ENCODE assay signal across 8 mouse cellular contexts in the genomic region with DNA sequence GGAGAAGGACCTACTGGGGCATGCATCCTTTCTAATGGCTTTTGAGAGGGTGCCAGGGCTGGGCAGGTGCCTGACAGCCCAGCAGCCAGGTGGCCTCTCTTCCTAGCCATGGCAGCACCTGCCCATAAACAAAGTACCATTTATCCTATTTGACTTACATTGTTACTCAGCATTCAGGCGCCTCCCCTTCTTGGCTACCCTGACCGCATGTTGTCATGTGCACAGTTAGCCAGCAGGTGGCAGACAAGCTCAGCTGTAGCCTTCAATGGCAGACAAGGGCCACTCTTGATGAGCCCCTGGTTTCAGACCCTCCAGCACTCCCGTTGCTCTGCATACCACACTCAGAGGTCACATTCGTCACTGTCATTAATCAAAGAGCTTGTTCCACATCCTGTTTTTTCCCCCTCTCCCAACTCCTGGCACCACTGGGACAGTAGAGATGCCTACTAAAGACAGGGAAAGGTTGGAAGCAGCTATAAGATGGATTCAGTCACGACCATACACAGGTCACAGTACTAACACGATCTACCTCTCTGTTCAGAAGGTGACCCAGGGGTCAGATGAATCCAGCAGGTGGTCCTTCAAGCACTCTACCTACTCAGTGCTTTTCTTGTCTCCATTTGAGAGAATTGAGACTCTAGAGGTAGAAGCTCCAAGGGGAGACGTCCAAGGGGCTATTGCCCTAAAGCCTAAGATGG. TPM values are rescaled to one million over a fixed set of nuclear protein-coding genes. Genes with fewer than 3 reads are reported as not detected.
DNase-seq lines count a peak whose midpoint lies in the region; ATAC-seq lines count a peak whose summit lies in the region.

No protein-coding gene starts in this region.

- peak; percentile 54 for ATAC-seq in forebrain, embryonic 16.5 days
- peak; percentile 59 for ATAC-seq in hindbrain, embryonic 15.5 days (ENCODE audit: low FRiP score, low read depth)

- DNase-seq in MEL-GATA-1-ER (ENCODE audit: extremely low read depth, low read depth): peak; percentile 36
- DNase-seq in cerebellum, adult 18-20 months: peak; percentile 89 to 93
- DNase-seq in left cerebral cortex, adult 18-20 months (ENCODE audit: low spot score in 2 of 2): peak; percentile 83 to 91
- peak; percentile 70 to 84 for DNase-seq in lung, postnatal 4 days
- DNase-seq in right cerebral cortex, adult 18-20 months: peak; percentile 77
- peak; percentile 72 to 79 for DNase-seq in urinary bladder, adult 18-20 months (ENCODE audit: low spot score in 2 of 2)

- no peak overlapping the region for H3K9ac ChIP-seq in forebrain, embryonic 16.5 days (replicated peaks; ENCODE audit: low read depth, low read length)
- no peak overlapping the region for H3K9ac ChIP-seq in hindbrain, embryonic 15.5 days

- H3K27ac ChIP-seq in forebrain, embryonic 16.5 days (ENCODE audit: low read length): no peak overlapping the region
- no peak overlapping the region for H3K27ac ChIP-seq in hindbrain, embryonic 15.5 days (replicated peaks)

- WGBS in forebrain, embryonic 16.5 days: 35% methylated on average over 7 of the region's 7 CpGs
- WGBS in hindbrain, embryonic 15.5 days: 31% methylated on average over 7 of the region's 7 CpGs

- H3K4me2 ChIP-seq in forebrain, embryonic 16.5 days (ENCODE audit: low read length): no peak overlapping the region
- H3K4me2 ChIP-seq in hindbrain, embryonic 15.5 days: no peak overlapping the region

- H3K27me3 ChIP-seq in forebrain, embryonic 16.5 days (replicated peaks; ENCODE audit: control insufficient read depth, insufficient read depth, low read length): no peaks in the 10 kb centered on the region
- H3K27me3 ChIP-seq in hindbrain, embryonic 15.5 days: no peaks in the 10 kb centered on the region

- no peak overlapping the region for H3K4me3 ChIP-seq in forebrain, embryonic 16.5 days (replicated peaks; ENCODE audit: low read length)
- no peak overlapping the region for H3K4me3 ChIP-seq in hindbrain, embryonic 15.5 days

- H3K36me3 ChIP-seq in forebrain, embryonic 16.5 days (ENCODE audit: control insufficient read depth, insufficient read depth): peaks cover 6% of the 10 kb centered on the region
- H3K36me3 ChIP-seq in hindbrain, embryonic 15.5 days: no peaks in the 10 kb centered on the region

- H3K4me1 ChIP-seq in forebrain, embryonic 16.5 days (replicated peaks; ENCODE audit: control insufficient read depth, insufficient read depth, low read length): peaks cover 18% of the 10 kb centered on the region
- peaks cover 18% of the 10 kb centered on the region for H3K4me1 ChIP-seq in hindbrain, embryonic 15.5 days (replicated peaks)

- no peaks in the 10 kb centered on the region for H3K9me3 ChIP-seq in forebrain, embryonic 16.5 days (ENCODE audit: control insufficient read depth, low read length)
- H3K9me3 ChIP-seq in hindbrain, embryonic 15.5 days: no peaks in the 10 kb centered on the region

RNA-seq across cellular contexts. Expression of a gene that starts 14.7 kb away (rescaled TPM):
- 9.7 and 9.9 TPM in 2 replicates for polyA plus RNA-seq in forebrain, embryonic 16.5 days (2015; fragmentation: Nextera tagmentation; extraction: Ambion mirVana)
- 11.0 and 13.9 TPM in 2 replicates for polyA plus RNA-seq in hindbrain, embryonic 15.5 days (2015; fragmentation: Nextera tagmentation; extraction: Ambion mirVana)
- total RNA-seq in left cerebral cortex, adult 18-20 months (2021): 100 to 1,000 TPM; 114 to 130 TPM

RNA-seq across cellular contexts. Expression of a gene that starts 34.0 kb away (rescaled TPM):
- polyA plus RNA-seq in forebrain, embryonic 16.5 days (2015; fragmentation: Nextera tagmentation; extraction: Ambion mirVana): 0.05 TPM in 1 of 2 replicates, not detected in the other
- polyA plus RNA-seq in hindbrain, embryonic 15.5 days (2015; fragmentation: Nextera tagmentation; extraction: Ambion mirVana): 0.09 and 0.10 TPM in 2 replicates
- total RNA-seq in left cerebral cortex, adult 18-20 months (2021): under 1 TPM; 0.49 to 0.53 TPM

Comparison
In these comparisons a context has a peak if more than half of its experiments do, and no peak if none do; other contexts are left out.
1. DNase-seq: peak in every context shown above with its lines; median percentile 91 in cerebellum, adult 18-20 months; 87 in left cerebral cortex, adult 18-20 months; 77 in lung, postnatal 4 days; 77 in right cerebral cortex, adult 18-20 months; 76 in urinary bladder, adult 18-20 months; 36 in MEL-GATA-1-ER.